Mouse (Mus musculus) brain, embryonic 14.5 days (tissue): ENCODE data around the gene Dgka.

Experiments
- CTCF ChIP-seq: fragments of 200-500 bp; IDR thresholded peaks from 2 replicates; pipeline ENCODE4 v1.5.1; 2012; ENCODE audit warnings: inconsistent platforms, mild to moderate bottlenecking, moderate library complexity, borderline replicate concordance; ENCODE audit not compliant: insufficient read depth, insufficient read length; ENCODE audit errors: extremely low read depth
- POLR2A ChIP-seq: fragments of 200-500 bp; IDR thresholded peaks from 2 replicates; pipeline ENCODE4 v1.6.1; 2012; ENCODE audit warnings: mild to moderate bottlenecking, inconsistent platforms, borderline replicate concordance; ENCODE audit not compliant: poor library complexity, insufficient read depth, insufficient read length, severe bottlenecking; ENCODE audit errors: extremely low read depth

GRCm38 (mm10) chr10:128742616-128743015 is 2.0 kb downstream of the Dgka start:
- TF ChIP-seq CTCF = no peak
- no peak for TF ChIP-seq POLR2A
